Mouse (Mus musculus) adrenal gland (tissue): ENCODE results near the gene Iqcd.

ENCODE experiments used
- intact Hi-C: fragments of 180-260 bp; cut with DNase I; formaldehyde crosslinking; loops from one replicate; pipeline ENCODE4 v1.15.1; 2025

Gene Iqcd

DNA sequence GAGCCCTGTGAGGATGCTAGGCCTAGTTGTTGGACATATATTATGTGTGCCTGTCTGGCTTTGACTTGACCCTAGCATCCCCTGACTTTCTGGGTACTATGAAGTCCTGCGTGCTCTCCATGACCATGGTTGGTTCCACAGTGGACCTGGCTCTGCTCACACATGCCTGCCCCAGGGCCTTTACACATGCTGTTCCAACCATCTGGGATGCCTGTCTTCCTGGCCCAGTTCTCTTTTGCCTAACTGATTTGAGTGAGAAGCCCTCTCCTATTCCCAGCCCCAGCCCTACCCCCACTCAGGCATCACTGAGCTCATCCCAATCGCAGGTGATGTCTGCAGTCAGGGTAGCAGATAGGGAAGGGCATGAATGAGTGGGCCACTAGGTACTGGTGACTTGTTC, 65.1 kb downstream of the Iqcd start:
- intact Hi-C loops, result no loop called here

DNA sequence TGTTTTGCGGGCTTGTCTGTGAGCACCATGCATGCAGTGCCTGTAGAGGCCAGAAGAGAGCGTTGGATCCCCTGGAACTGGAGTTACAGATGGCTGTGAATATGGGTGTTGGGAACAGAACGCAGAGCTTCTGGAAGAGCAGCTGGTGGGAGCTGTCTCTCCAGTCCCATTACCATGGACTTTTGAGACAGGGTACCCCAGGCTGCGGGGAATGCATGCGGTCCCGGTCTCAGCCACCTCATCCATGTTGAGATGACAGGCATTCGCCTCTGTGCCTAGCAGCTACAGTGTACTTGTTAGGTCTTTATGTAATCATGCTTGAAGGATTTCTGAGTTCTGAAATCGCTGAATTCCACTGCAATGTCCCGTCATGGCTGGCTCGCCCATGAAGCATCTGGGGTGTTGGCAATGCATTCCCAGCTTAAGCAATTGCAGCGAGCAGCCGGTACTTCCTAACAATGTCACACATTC, 67.5 kb downstream of the Iqcd start:
- intact Hi-C loops, result no loop called here
